Mouse (Mus musculus) hindbrain, embryonic 11.5 days (tissue): Measurements from ENCODE around the gene Nfic. TPM values are rescaled to one million over a fixed set of nuclear protein-coding genes. Genes with fewer than 3 reads are reported as not detected.

Experiments
- ATAC-seq: fragments of 200-750 bp; cut with Nextera tagmentation; 2 replicates; pipeline ENCODE4 v1.8.0; 2017; ENCODE audit warnings: mild to moderate bottlenecking, moderate TSS enrichment, moderate library complexity; ENCODE audit not compliant: low FRiP score
- DNase-seq: peaks from one replicate; pipeline ENCODE4 v3.0.0-alpha.2; 2015; ENCODE audit warnings: low spot score
- H3K27ac ChIP-seq: fragments of 300-500 bp; sonication (generic); 2 replicates; pipeline ENCODE4 v1.5.1; 2014; ENCODE audit warnings: mild to moderate bottlenecking, low read depth, low read length
- H3K27me3 ChIP-seq: fragments of 300-500 bp; sonication (generic); 2 replicates; pipeline ENCODE4 v1.6.1; 2014; ENCODE audit warnings: mild to moderate bottlenecking, low read length, moderate library complexity, mixed read lengths; ENCODE audit not compliant: control insufficient read depth, insufficient read depth
- H3K36me3 ChIP-seq: fragments of 300-500 bp; sonication (generic); 2 replicates; pipeline ENCODE4 v1.6.1; 2014; ENCODE audit warnings: mild to moderate bottlenecking, low read length, moderate library complexity, mixed read lengths; ENCODE audit not compliant: control insufficient read depth, insufficient read depth
- H3K4me1 ChIP-seq: fragments of 300-500 bp; sonication (generic); replicated peaks from 2 replicates; pipeline ENCODE4 v1.6.1; 2014; ENCODE audit warnings: low read length, mixed read lengths; ENCODE audit not compliant: control insufficient read depth, insufficient read depth
- H3K4me2 ChIP-seq: fragments of 300-500 bp; sonication (generic); replicated peaks from 2 replicates; pipeline ENCODE4 v1.6.1; 2014; ENCODE audit warnings: mild to moderate bottlenecking, low read depth, low read length
- H3K4me3 ChIP-seq: fragments of 300-500 bp; sonication (generic); 2 replicates; pipeline ENCODE4 v1.5.1; 2014; ENCODE audit warnings: low read depth, low read length
- H3K9ac ChIP-seq: fragments of 300-500 bp; sonication (generic); 2 replicates; pipeline ENCODE4 v1.6.1; 2014; ENCODE audit warnings: low read depth, low read length
- H3K9me3 ChIP-seq: fragments of 300-500 bp; sonication (generic); 2 replicates; pipeline ENCODE4 v1.6.1; 2016; ENCODE audit warnings: low read length; ENCODE audit not compliant: control insufficient read depth
- WGBS: fragments of 180-500 bp; shearing (Covaris S2); extraction: QIAGEN DNeasy Blood & Tissue Kit; methylation state at CpG from one replicate; pipeline ENCODE4 v1.1.7; 2014; 5-methylcytosine and 5-hydroxymethylcytosine counted together
- polyA plus RNA-seq: library from polyadenylated mRNA; unstranded; fragments of >200 nt; fragmentation: Nextera tagmentation; extraction: Ambion mirVana; gene quantifications from 2 replicates; pipeline ENCODE4 v1.2.1, GENCODE M21; 2014

Gene Nfic
- polyA plus RNA-seq, 1 experiment from 2014 or later: 11.9 TPM

DNA sequence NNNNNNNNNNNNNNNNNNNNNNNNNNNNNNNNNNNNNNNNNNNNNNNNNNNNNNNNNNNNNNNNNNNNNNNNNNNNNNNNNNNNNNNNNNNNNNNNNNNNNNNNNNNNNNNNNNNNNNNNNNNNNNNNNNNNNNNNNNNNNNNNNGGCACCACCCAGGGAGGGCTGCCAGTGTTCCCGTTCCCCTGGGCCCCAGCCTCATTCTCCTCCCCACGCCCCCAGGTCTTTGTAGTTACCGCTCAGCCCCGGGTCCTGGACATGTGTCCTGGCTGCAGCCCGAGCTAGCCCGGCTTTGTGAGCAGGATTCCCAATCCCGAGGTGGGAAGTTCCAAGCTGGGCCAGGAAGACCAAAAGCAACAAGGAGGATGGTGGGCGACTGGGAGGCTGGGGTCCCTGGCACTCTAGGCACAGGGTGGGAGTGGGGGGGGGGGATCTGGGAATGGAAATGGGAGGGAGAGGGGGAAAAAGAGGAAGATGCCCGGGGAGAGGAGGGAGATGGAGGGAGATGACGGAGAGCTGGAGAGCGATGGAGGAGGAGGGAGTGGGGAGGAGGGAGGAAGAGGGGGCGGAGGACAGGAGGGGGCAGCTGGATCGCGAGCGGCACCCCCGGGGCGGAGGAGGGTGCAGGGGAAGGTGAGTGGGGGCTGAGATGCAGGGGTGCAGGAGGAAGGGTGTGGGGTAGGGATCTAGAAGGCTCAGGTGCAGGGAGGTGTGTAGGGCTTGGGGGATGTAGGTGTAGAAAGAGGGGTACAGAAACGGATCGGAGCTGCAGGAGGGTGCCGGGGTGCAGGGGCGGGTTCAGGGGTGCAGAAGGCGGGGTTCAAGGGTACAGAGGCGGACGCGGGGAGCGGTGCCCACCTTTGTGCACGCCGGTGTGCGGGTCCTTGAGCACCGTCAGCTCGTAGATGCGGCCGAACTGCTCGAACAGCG lies 26.4 kb upstream of the Nfic start:
- H3K4me2 ChIP-seq: peak overlapping the region; percentile 58
- peak overlapping the region; percentile 62 for H3K9ac ChIP-seq
- peaks cover 15% of the 10 kb centered on the region for H3K27me3 ChIP-seq
- ATAC-seq: peak; percentile 42
- H3K4me3 ChIP-seq: peak overlapping the region; percentile 44
- no peaks in the 10 kb centered on the region for H3K36me3 ChIP-seq
- peaks cover 4% of the 10 kb centered on the region for H3K4me1 ChIP-seq
- no peaks in the 10 kb centered on the region for H3K9me3 ChIP-seq
- no peak overlapping the region for H3K27ac ChIP-seq
- no peak for DNase-seq
- 6% methylated on average over 26 of the region's 35 CpGs for WGBS

GRCm38 (mm10) chr10:81474461-81474860 lies 19.0 kb upstream of the Nfic start:
- 85% methylated on average over 10 of the region's 10 CpGs for WGBS
- Histone ChIP-seq H3K27me3 (peaks cover 25% of the 10 kb centered on the region), H3K4me3 (no peak overlapping the region), H3K9ac (no peak overlapping the region), H3K27ac (no peak overlapping the region), H3K36me3 (no peaks in the 10 kb centered on the region), H3K9me3 (no peaks in the 10 kb centered on the region), H3K4me1 (peaks cover 3% of the 10 kb centered on the region; the same call in 1 of the 2 replicates), H3K4me2 (no peak overlapping the region)
- DNase-seq (no peak), ATAC-seq (no peak)

DNA sequence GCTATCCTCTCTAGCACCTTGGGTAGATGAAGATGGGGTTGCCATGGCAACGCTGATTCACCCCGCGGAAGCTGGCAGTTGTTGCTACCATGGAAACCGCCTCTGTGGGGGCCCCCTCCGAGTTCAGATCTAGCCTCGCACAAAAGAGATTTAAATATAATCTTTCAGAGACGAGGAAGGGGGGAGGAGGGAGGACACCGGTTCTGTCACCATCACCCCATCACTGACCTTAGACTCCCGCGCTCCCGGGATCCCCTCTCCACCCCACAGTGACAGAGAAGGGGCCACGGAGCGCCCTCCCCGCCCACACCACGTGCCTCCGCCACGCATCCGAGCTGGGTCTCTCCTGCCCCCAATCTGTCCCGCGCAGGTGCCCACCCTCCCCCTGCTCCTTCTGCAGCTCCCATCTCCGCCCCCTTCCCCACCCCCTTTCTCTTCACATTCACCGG lies 17.6 kb upstream of the Nfic start:
- DNase-seq (peak; percentile 87), ATAC-seq (peak; percentile 86)
- Histone ChIP-seq H3K27me3 (peaks cover 21% of the 10 kb centered on the region), H3K9ac (0 out of 2 replicates have a peak overlapping the region, but pooled peaks have one; percentile 21), H3K4me1 (peaks cover 3% of the 10 kb centered on the region; the same call in 1 of the 2 replicates), H3K4me2 (peak overlapping the region; percentile 47), H3K27ac (peak overlapping the region; percentile 58; the same call in 1 of the 2 replicates), H3K4me3 (peak overlapping the region; percentile 16), H3K9me3 (no peaks in the 10 kb centered on the region), H3K36me3 (no peaks in the 10 kb centered on the region)
- 0% methylated on average over 22 of the region's 22 CpGs for WGBS

DNA sequence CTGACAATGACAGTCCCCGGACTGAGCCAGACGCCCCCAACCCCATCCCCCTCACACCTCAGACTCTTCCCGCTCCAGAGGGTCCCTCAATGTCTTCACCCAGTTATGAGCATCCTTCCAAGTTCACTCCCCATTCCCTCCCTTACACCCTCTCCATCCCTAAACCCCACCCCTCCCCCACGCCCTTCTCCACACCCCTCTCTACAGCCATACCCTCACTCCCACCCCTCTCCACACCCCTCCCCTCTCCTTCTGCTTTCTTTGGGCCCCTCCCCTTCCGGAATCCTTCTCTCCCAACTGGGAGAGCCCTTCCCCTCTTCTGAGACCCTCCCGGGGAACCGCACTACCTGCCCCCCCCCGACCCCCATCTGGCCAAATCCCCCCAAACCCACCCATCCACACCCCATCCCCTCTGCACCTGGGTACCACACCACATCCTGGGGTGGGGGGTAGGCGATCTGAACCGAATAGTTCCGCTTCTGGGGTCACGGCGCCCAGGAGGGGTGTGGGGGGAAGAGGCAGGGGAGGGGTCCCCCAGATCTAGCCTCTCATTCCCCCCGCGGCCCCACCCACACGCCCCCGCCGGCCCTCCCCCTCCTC lies 17.1 kb upstream of the Nfic start:
- Histone ChIP-seq H3K27me3 (peaks cover 20% of the 10 kb centered on the region), H3K9me3 (no peaks in the 10 kb centered on the region), H3K9ac (no peak overlapping the region), H3K36me3 (no peaks in the 10 kb centered on the region), H3K4me1 (peaks cover 3% of the 10 kb centered on the region; the same call in 1 of the 2 replicates), H3K4me2 (peak overlapping the region; percentile 47), H3K27ac (0 out of 2 replicates have a peak overlapping the region, but pooled peaks have one; percentile 30), H3K4me3 (peak overlapping the region; percentile 16)
- DNase-seq (peak; percentile 61), ATAC-seq (peak; percentile 67)
- 8% methylated on average over 15 of the region's 18 CpGs for WGBS

DNA sequence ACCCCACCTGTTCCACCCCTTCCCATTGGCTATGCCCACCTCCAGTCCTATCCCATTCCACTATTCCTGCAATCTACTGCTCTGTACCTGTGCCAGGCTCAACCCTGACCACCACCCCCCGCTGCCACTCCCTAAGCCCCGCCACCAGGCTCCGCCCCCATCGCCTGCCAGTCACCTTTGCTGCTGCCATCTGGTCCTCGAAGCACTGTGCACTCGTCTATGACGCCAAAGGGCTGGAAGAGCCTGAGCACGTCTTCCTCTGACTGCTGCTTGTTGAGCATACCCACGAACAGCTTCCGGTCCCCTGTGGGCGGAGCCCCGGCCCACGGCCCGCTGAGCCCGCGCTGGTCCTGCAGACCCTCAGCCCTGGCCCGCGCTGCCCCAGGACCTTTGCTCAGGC lies 15.0 kb upstream of the Nfic start:
- ATAC-seq (no peak), DNase-seq (no peak)
- no peak overlapping the region for H3K4me2 ChIP-seq
- H3K9me3 ChIP-seq: no peaks in the 10 kb centered on the region
- H3K9ac ChIP-seq: no peak overlapping the region
- H3K4me3 ChIP-seq: no peak overlapping the region
- WGBS: 48% methylated on average over 18 of the region's 18 CpGs
- H3K4me1 ChIP-seq: peaks cover 3% of the 10 kb centered on the region; the same call in 1 of the 2 replicates
- H3K36me3 ChIP-seq: no peaks in the 10 kb centered on the region
- no peak overlapping the region for H3K27ac ChIP-seq
- peaks cover 21% of the 10 kb centered on the region for H3K27me3 ChIP-seq

- ATAC-seq (no peak), DNase-seq (no peak)
- Histone ChIP-seq H3K4me3 (no peak overlapping the region), H3K9me3 (no peaks in the 10 kb centered on the region), H3K36me3 (no peaks in the 10 kb centered on the region), H3K27me3 (peaks cover 23% of the 10 kb centered on the region), H3K4me1 (peaks cover 6% of the 10 kb centered on the region), H3K9ac (no peak overlapping the region), H3K27ac (no peak overlapping the region), H3K4me2 (no peak overlapping the region)
- WGBS: 84% methylated on average over 5 of the region's 5 CpGs
These were observed 13.8 kb upstream of the Nfic start for GRCm38 (mm10) chr10:81469253-81469652.

- Histone ChIP-seq H3K9me3 (no peaks in the 10 kb centered on the region), H3K9ac (no peak overlapping the region), H3K4me2 (no peak overlapping the region), H3K27me3 (peaks cover 35% of the 10 kb centered on the region), H3K36me3 (no peaks in the 10 kb centered on the region), H3K4me1 (peaks cover 2% of the 10 kb centered on the region), H3K27ac (no peak overlapping the region), H3K4me3 (no peak overlapping the region)
- no peak for ATAC-seq
- 89% methylated on average over 16 of the region's 16 CpGs for whole genome bisulfite sequencing
- no peak for DNase-seq
These were observed 12.3 kb upstream of the Nfic start for GRCm38 (mm10) chr10:81467670-81468235.

DNA sequence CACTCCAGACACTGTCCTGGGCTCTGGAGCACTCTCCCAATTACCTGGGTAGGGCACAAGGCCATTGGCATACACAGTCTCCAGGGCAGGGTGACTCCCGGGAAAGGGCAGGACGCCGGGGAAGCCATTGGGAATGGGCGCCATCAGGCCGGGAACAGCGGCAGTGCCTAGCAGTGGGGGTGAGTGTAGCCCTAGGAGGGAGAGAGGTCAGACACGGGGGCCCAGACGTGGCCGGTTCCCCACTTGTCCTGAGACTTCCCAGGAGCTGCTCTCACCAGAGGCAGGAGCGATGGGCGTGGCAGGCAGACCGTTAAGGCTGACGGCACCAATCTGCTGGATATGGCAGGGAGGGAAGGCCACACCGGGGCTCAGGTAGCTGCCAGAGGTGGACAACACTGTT lies 11.4 kb upstream of the Nfic start:
- 71% methylated on average over 14 of the region's 14 CpGs for WGBS
- no peak for DNase-seq
- peaks cover 2% of the 10 kb centered on the region for H3K4me1 ChIP-seq
- no peak overlapping the region for H3K27ac ChIP-seq
- H3K4me3 ChIP-seq: no peak overlapping the region
- H3K27me3 ChIP-seq: peaks cover 44% of the 10 kb centered on the region
- no peak overlapping the region for H3K9ac ChIP-seq
- ATAC-seq: no peak
- no peaks in the 10 kb centered on the region for H3K36me3 ChIP-seq
- no peak overlapping the region for H3K4me2 ChIP-seq
- no peaks in the 10 kb centered on the region for H3K9me3 ChIP-seq
